Comparison of ENCODE assay signal across 15 mouse cellular contexts in genomic region chr3:65517141-65517540, GRCm38 (mm10). TPM values are rescaled to one million over a fixed set of nuclear protein-coding genes. Genes with fewer than 3 reads are reported as not detected.
A peak's percentile ranks its signal among the peaks of the same experiment; 100 is the strongest.
DNase-seq lines count a peak whose midpoint lies in the region; ATAC-seq and TF ChIP-seq lines count a peak whose summit lies in the region.
"Had no signal": no experiment of that assay in that cellular context is flagged by ENCODE, and none has a peak within 500 bp of the region (broad histone marks: within the 10 kb centered on the region; RNA-seq: fewer than 3 reads in every experiment).

No protein-coding gene starts in this region.

- TF ChIP-seq CTCF in lung, embryonic 14.5 days (IDR thresholded peaks at IDR 0.05; ENCODE audit: low read depth), result no peak
- no peak for TF ChIP-seq CTCF in MEL (IDR thresholded peaks at IDR 0.05 in 2 of 3, conservative IDR thresholded peaks at IDR 0.05 in 1 of 3; ENCODE audit: control insufficient read depth in 1 of 3, insufficient read depth in 1 of 3, low read depth in 2 of 3, low read length in 3 of 3, poor library complexity in 1 of 3, severe bottlenecking in 1 of 3)
- no peak for TF ChIP-seq CTCF in left cerebral cortex, adult 2 months (IDR thresholded peaks at IDR 0.05)

- H3K9ac ChIP-seq in forebrain, embryonic 13.5 days, result no peak overlapping the region
- no peak overlapping the region for H3K9ac ChIP-seq in forebrain, embryonic 15.5 days (replicated peaks)
- H3K9ac ChIP-seq in lung, embryonic 14.5 days, result no peak overlapping the region
- no peak overlapping the region for H3K9ac ChIP-seq in MEL (ENCODE audit: control insufficient read depth, low read depth, low read length, poor library complexity, severe bottlenecking)
- H3K9ac ChIP-seq: hindbrain, embryonic 12.5 days; kidney, embryonic 15.5 days; stomach, embryonic 15.5 days had no signal

- TF ChIP-seq RAD21 in MEL (IDR thresholded peaks at IDR 0.05; ENCODE audit: low read depth, low read length), result no peak

- no peak for TF ChIP-seq POLR2A in MEL (IDR thresholded peaks at IDR 0.05; ENCODE audit: control insufficient read depth in 1 of 2, insufficient read depth in 1 of 2, low read depth in 1 of 2, low read length in 2 of 2, poor library complexity in 1 of 2)

- H3K9me3 ChIP-seq in forebrain, embryonic 13.5 days (replicated peaks), result no peaks in the 10 kb centered on the region
- no peaks in the 10 kb centered on the region for H3K9me3 ChIP-seq in forebrain, embryonic 15.5 days
- H3K9me3 ChIP-seq in lung, embryonic 14.5 days (ENCODE audit: low read depth, low read length), result no peaks in the 10 kb centered on the region
- H3K9me3 ChIP-seq in MEL (replicated peaks; ENCODE audit: insufficient read depth, low read length), result no peaks in the 10 kb centered on the region
- H3K9me3 ChIP-seq: hindbrain, embryonic 12.5 days; kidney, embryonic 15.5 days; stomach, embryonic 15.5 days had no signal

- WGBS in forebrain, embryonic 13.5 days, result 22% methylated on average over 9 of the region's 9 CpGs
- WGBS in forebrain, embryonic 15.5 days, result 22% methylated on average over 9 of the region's 9 CpGs
- WGBS in lung, embryonic 14.5 days, result 29% methylated on average over 9 of the region's 9 CpGs

- peak; percentile 10 for DNase-seq in lung, embryonic 14.5 days
- no peak for DNase-seq in lung, postnatal 25 days (ENCODE audit: low spot score)
- peak; percentile 28 for DNase-seq in MEL (ENCODE audit: low read depth, low spot score)
- DNase-seq in left cerebral cortex, adult 2 months (ENCODE audit: extremely low spot score in 1 of 2, low spot score in 2 of 2), result no peak
- no peak for DNase-seq in lung, postnatal 14 days
- DNase-seq: adrenal gland, postnatal 14 days; gastrocnemius, postnatal 25 days; lung, postnatal 4 days had no signal

- intact Hi-C loops in left cerebral cortex, adult 2 months (cut with DNase I), result no loop called here

- H3K36me3 ChIP-seq in forebrain, embryonic 13.5 days (ENCODE audit: poor library complexity, severe bottlenecking), result no peaks in the 10 kb centered on the region
- no peaks in the 10 kb centered on the region for H3K36me3 ChIP-seq in forebrain, embryonic 15.5 days
- H3K36me3 ChIP-seq in lung, embryonic 14.5 days (ENCODE audit: insufficient read depth), result no peaks in the 10 kb centered on the region
- no peaks in the 10 kb centered on the region for H3K36me3 ChIP-seq in MEL (ENCODE audit: control insufficient read depth in 1 of 2, insufficient read depth in 2 of 2, low read length in 2 of 2)
- H3K36me3 ChIP-seq: hindbrain, embryonic 12.5 days; kidney, embryonic 15.5 days; stomach, embryonic 15.5 days had no signal

- no peaks in the 10 kb centered on the region for H3K79me2 ChIP-seq in MEL (ENCODE audit: control insufficient read depth, insufficient read depth, low read length, poor library complexity)

- ATAC-seq in forebrain, embryonic 13.5 days, result no peak
- ATAC-seq in forebrain, embryonic 15.5 days (replicated peaks), result no peak
- no peak for ATAC-seq in lung, embryonic 14.5 days (ENCODE audit: insufficient read depth)
- ATAC-seq in megakaryocyte, adult 5-6 weeks (ENCODE audit: poor library complexity, severe bottlenecking), result 0 out of 2 replicates have a peak, but pooled peaks have one; percentile 17
- ATAC-seq: Patski had no signal

- no peaks in the 10 kb centered on the region for H3K27me3 ChIP-seq in forebrain, embryonic 13.5 days
- no peaks in the 10 kb centered on the region for H3K27me3 ChIP-seq in forebrain, embryonic 15.5 days
- no peaks in the 10 kb centered on the region for H3K27me3 ChIP-seq in lung, embryonic 14.5 days (ENCODE audit: insufficient read depth, low read length)
- H3K27me3 ChIP-seq in MEL (ENCODE audit: control insufficient read depth in 1 of 2, insufficient read depth in 2 of 2, low read length in 2 of 2), result peaks cover 4 to 7% of the 10 kb centered on the region in 2 experiments
- H3K27me3 ChIP-seq: hindbrain, embryonic 12.5 days; kidney, embryonic 15.5 days; Patski; stomach, embryonic 15.5 days had no signal

- no peak overlapping the region for H3K4me3 ChIP-seq in forebrain, embryonic 13.5 days
- H3K4me3 ChIP-seq in forebrain, embryonic 15.5 days, result no peak overlapping the region
- no peak overlapping the region for H3K4me3 ChIP-seq in lung, embryonic 14.5 days (ENCODE audit: low read depth, low read length)
- peak overlapping the region in 1 of 2 experiments; percentile 11; a peak in 1 of 4 replicates for H3K4me3 ChIP-seq in MEL (ENCODE audit: control insufficient read depth in 1 of 2, insufficient read depth in 1 of 2, low read depth in 2 of 2, low read length in 2 of 2)
- H3K4me3 ChIP-seq in left cerebral cortex, adult 2 months, result no peak overlapping the region
- H3K4me3 ChIP-seq: hindbrain, embryonic 12.5 days; kidney, embryonic 15.5 days; stomach, embryonic 15.5 days had no signal

- peaks cover 9% of the 10 kb centered on the region for H3K4me1 ChIP-seq in forebrain, embryonic 13.5 days
- peaks cover 12% of the 10 kb centered on the region for H3K4me1 ChIP-seq in forebrain, embryonic 15.5 days
- peaks cover 3% of the 10 kb centered on the region; the same call in 1 of the 2 replicates for H3K4me1 ChIP-seq in lung, embryonic 14.5 days (ENCODE audit: insufficient read depth)
- H3K4me1 ChIP-seq in MEL (ENCODE audit: control insufficient read depth in 1 of 2, insufficient read depth in 2 of 2, low read length in 2 of 2), result no peaks in the 10 kb centered on the region
- H3K4me1 ChIP-seq: kidney, embryonic 15.5 days had no signal

- no peak overlapping the region for H3K27ac ChIP-seq in forebrain, embryonic 13.5 days
- H3K27ac ChIP-seq in forebrain, embryonic 15.5 days (replicated peaks), result no peak overlapping the region
- H3K27ac ChIP-seq in lung, embryonic 14.5 days (ENCODE audit: low read depth), result no peak overlapping the region
- no peak overlapping the region for H3K27ac ChIP-seq in MEL (ENCODE audit: control insufficient read depth, low read depth, low read length)
- H3K27ac ChIP-seq in left cerebral cortex, adult 2 months, result no peak overlapping the region
- H3K27ac ChIP-seq: hindbrain, embryonic 12.5 days; kidney, embryonic 15.5 days; stomach, embryonic 15.5 days had no signal

- 0 out of 2 replicates have a peak overlapping the region, but pooled peaks have one; percentile 14 for H3K4me2 ChIP-seq in forebrain, embryonic 13.5 days
- no peak overlapping the region for H3K4me2 ChIP-seq in forebrain, embryonic 15.5 days (replicated peaks)
- H3K4me2 ChIP-seq in lung, embryonic 14.5 days, result peak overlapping the region; percentile 4; the same call in 1 of the 2 replicates
- H3K4me2 ChIP-seq: hindbrain, embryonic 12.5 days; kidney, embryonic 15.5 days had no signal

- no peak for TF ChIP-seq EP300 in MEL (IDR thresholded peaks at IDR 0.05; ENCODE audit: low read depth in 1 of 2, low read length in 2 of 2)

TF ChIP-seq in MEL, 35 proteins besides CTCF, POLR2A, EP300 and RAD21:
- no peak for TF ChIP-seq KAT2A (conservative IDR thresholded peaks at IDR 0.05; ENCODE audit: low read depth, low read length)
- TF ChIP-seq UBTF (IDR thresholded peaks at IDR 0.05; ENCODE audit: borderline replicate concordance, insufficient read depth, low read depth, low read length), result no peak
- TF ChIP-seq USF1 (IDR thresholded peaks at IDR 0.05; ENCODE audit: low read depth, low read length), result no peak
- no peak for TF ChIP-seq TBP (IDR thresholded peaks at IDR 0.05; ENCODE audit: low read depth, low read length)

RNA-seq across cellular contexts. Expression of gene Tiparp, which starts 11.1 kb away (rescaled TPM):
- 28.1 and 29.1 TPM in 2 replicates for polyA plus RNA-seq in forebrain, embryonic 13.5 days (2015; fragmentation: Nextera tagmentation; extraction: Ambion mirVana)
- polyA plus RNA-seq in forebrain, embryonic 15.5 days (2015; fragmentation: Nextera tagmentation; extraction: Ambion mirVana), result 33.9 and 34.7 TPM in 2 replicates
- 44.4 and 47.4 TPM in 2 replicates for polyA plus RNA-seq in lung, embryonic 14.5 days (2014; fragmentation: Nextera tagmentation; extraction: Ambion mirVana)
- 2.0 and 3.0 TPM in 2 replicates for total RNA-seq in MEL (2012; rRNA removed)
- 1 to 10 TPM in 1 of 2 experiments, not detected in 1; 3.3 TPM for polyA plus RNA-seq in MEL (2012; ENCODE audit: insufficient read depth in 1 of 2, insufficient read length in 2 of 2, low read depth in 1 of 2, low replicate concordance in 2 of 2, missing spikeins in 1 of 2)
- total RNA-seq in megakaryocyte, adult 5-6 weeks (2015), result 27.1 and 31.3 TPM in 2 replicates
- 23.4 and 30.3 TPM in 2 replicates for total RNA-seq in megakaryocyte, adult 5-6 weeks (2017)
- total RNA-seq in left cerebral cortex, adult 2 months (2021), result 10 to 100 TPM; 14.9 to 25.6 TPM

Comparison
In these comparisons a context has a peak if more than half of its experiments do, and no peak if none do; other contexts are left out.
1. DNase-seq: peak in lung, embryonic 14.5 days (single experiment) and MEL (single experiment); none in lung, postnatal 25 days (single experiment), left cerebral cortex, adult 2 months (0 of 2) and lung, postnatal 14 days (single experiment).